ENCODE assay signal across 14 mouse cellular contexts in the genomic region with DNA sequence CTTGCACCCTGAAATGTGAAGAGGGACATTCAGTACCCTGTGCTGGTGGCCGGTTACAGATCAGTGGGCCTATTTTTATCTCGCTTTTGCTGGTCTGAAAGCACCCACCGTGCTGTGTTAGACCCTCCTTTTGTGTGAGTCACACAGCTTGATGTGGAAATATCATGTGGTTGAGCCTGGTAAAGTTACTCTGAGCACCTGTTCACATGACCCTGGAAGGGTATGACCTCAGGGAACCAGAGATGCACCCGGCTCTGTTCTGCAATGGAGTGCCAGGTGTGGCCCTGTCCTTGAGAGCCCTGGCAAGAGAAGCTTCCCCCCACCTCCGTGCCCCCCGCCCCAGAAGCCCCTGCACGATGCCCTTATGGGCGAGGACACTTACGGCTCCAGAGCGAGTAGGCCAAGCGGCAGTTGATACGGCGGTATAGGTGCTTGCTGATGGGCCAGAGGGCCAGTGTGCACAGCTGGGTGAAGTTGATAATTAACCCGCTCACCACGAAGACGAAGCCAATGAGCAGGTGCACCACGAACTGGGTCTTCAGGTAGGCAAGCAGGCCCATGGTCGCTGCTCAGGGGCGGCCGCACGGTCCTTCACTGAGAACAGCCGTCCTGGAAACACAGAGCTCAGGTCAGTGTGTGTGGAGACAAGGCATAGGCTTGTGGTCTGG. TPM values are rescaled to one million over a fixed set of nuclear protein-coding genes. Genes with fewer than 3 reads are reported as not detected.
DNase-seq lines count a peak whose midpoint lies in the region; ATAC-seq and TF ChIP-seq lines count a peak whose summit lies in the region.
"Had no signal": no experiment of that assay in that cellular context is flagged by ENCODE, and none has a peak within 500 bp of the region (broad histone marks: within the 10 kb centered on the region; RNA-seq: fewer than 3 reads in every experiment).

No protein-coding gene starts in this region.

- WGBS in kidney, embryonic 14.5 days = 77% methylated on average over 22 of the region's 22 CpGs
- WGBS in kidney, embryonic 15.5 days = 82% methylated on average over 22 of the region's 22 CpGs
- WGBS in liver, postnatal 0 days (ENCODE audit: insufficient replicate concordance) = 66% methylated on average over 22 of the region's 22 CpGs
- WGBS in heart, embryonic 11.5 days (ENCODE audit: insufficient replicate concordance) = 90% methylated on average over 22 of the region's 22 CpGs

- H3K36me3 ChIP-seq in kidney, embryonic 14.5 days (ENCODE audit: control insufficient read depth, insufficient read depth, low read length) = peaks cover 47% of the 10 kb centered on the region
- peaks cover 54% of the 10 kb centered on the region for H3K36me3 ChIP-seq in kidney, embryonic 15.5 days
- H3K36me3 ChIP-seq in liver, postnatal 0 days (replicated peaks; ENCODE audit: insufficient read depth, low read length) = peaks cover 30% of the 10 kb centered on the region
- H3K36me3 ChIP-seq in heart, embryonic 11.5 days (ENCODE audit: control insufficient read depth, insufficient read depth, low read length) = peaks cover 12% of the 10 kb centered on the region

- H3K9me3 ChIP-seq in kidney, embryonic 14.5 days (ENCODE audit: control insufficient read depth, low read length) = no peaks in the 10 kb centered on the region
- H3K9me3 ChIP-seq in kidney, embryonic 15.5 days (replicated peaks) = no peaks in the 10 kb centered on the region
- H3K9me3 ChIP-seq in liver, postnatal 0 days (ENCODE audit: low read length) = no peaks in the 10 kb centered on the region
- H3K9me3 ChIP-seq in heart, embryonic 11.5 days (replicated peaks; ENCODE audit: control insufficient read depth, low read length) = no peaks in the 10 kb centered on the region

- no peak for ATAC-seq in kidney, embryonic 14.5 days (ENCODE audit: low FRiP score, low TSS enrichment)
- ATAC-seq in kidney, embryonic 15.5 days (replicated peaks; ENCODE audit: low FRiP score) = peak; percentile 55
- ATAC-seq in liver, postnatal 0 days = peak; percentile 53
- ATAC-seq in heart, embryonic 11.5 days (replicated peaks; ENCODE audit: insufficient number of reproducible peaks, low FRiP score, low TSS enrichment) = no peak
- ATAC-seq: forebrain, postnatal 0 days had no signal

- TF ChIP-seq CTCF in liver, postnatal 0 days (IDR thresholded peaks at IDR 0.05; ENCODE audit: low read depth) = no peak

- TF ChIP-seq EP300 in liver, postnatal 0 days (IDR thresholded peaks at IDR 0.05; ENCODE audit: low read depth) = no peak

- peak; percentile 60 for DNase-seq in kidney, adult 11 months
- peak; percentile 44 for DNase-seq in 416B (ENCODE audit: low read depth)
- DNase-seq in liver, postnatal 0 days = no peak
- DNase-seq in adrenal gland, postnatal 25 days = no peak
- no peak for DNase-seq in right cerebral cortex, postnatal 14 days
- DNase-seq: cerebellum, adult 8-10 months; forebrain, postnatal 0 days; gastrocnemius, postnatal 36 days; thymus, postnatal 14 days had no signal

- H3K27ac ChIP-seq in kidney, embryonic 14.5 days (ENCODE audit: low read depth, low read length) = no peak overlapping the region
- peak overlapping the region; percentile 57 for H3K27ac ChIP-seq in kidney, embryonic 15.5 days
- no peak overlapping the region for H3K27ac ChIP-seq in liver, postnatal 0 days (ENCODE audit: low read depth)
- H3K27ac ChIP-seq in heart, embryonic 11.5 days (ENCODE audit: low read depth, low read length) = no peak overlapping the region
- H3K27ac ChIP-seq: macrophage had no signal

- no peak overlapping the region for H3K4me3 ChIP-seq in kidney, embryonic 14.5 days (ENCODE audit: low read length)
- no peak overlapping the region for H3K4me3 ChIP-seq in kidney, embryonic 15.5 days (replicated peaks)
- no peak overlapping the region for H3K4me3 ChIP-seq in liver, postnatal 0 days (ENCODE audit: low read depth, low read length)
- no peak overlapping the region for H3K4me3 ChIP-seq in heart, embryonic 11.5 days (ENCODE audit: low read depth, low read length)
- H3K4me3 ChIP-seq: erythroblast, embryonic 14.5 days had no signal

- no peak overlapping the region for H3K4me2 ChIP-seq in kidney, embryonic 14.5 days (replicated peaks; ENCODE audit: low read depth, low read length)
- H3K4me2 ChIP-seq in kidney, embryonic 15.5 days = no peak overlapping the region
- no peak overlapping the region for H3K4me2 ChIP-seq in liver, postnatal 0 days (ENCODE audit: low read depth, low read length)
- no peak overlapping the region for H3K4me2 ChIP-seq in heart, embryonic 11.5 days

- no peak overlapping the region for H3K9ac ChIP-seq in kidney, embryonic 14.5 days (ENCODE audit: low read depth, low read length)
- no peak overlapping the region for H3K9ac ChIP-seq in kidney, embryonic 15.5 days
- H3K9ac ChIP-seq in liver, postnatal 0 days (replicated peaks) = no peak overlapping the region
- H3K9ac ChIP-seq in heart, embryonic 11.5 days (ENCODE audit: low read depth, low read length) = no peak overlapping the region
- H3K9ac ChIP-seq: forebrain, postnatal 0 days had no signal

- H3K27me3 ChIP-seq in kidney, embryonic 14.5 days (ENCODE audit: control insufficient read depth, insufficient read depth, low read length) = no peaks in the 10 kb centered on the region
- H3K27me3 ChIP-seq in kidney, embryonic 15.5 days = no peaks in the 10 kb centered on the region
- H3K27me3 ChIP-seq in liver, postnatal 0 days (ENCODE audit: insufficient read depth, low read length) = no peaks in the 10 kb centered on the region
- no peaks in the 10 kb centered on the region for H3K27me3 ChIP-seq in heart, embryonic 11.5 days (ENCODE audit: control insufficient read depth, insufficient read depth, low read length)

- H3K4me1 ChIP-seq in kidney, embryonic 14.5 days (ENCODE audit: control insufficient read depth, insufficient read depth, low read length) = peaks cover 4% of the 10 kb centered on the region
- peaks cover 20% of the 10 kb centered on the region for H3K4me1 ChIP-seq in kidney, embryonic 15.5 days
- H3K4me1 ChIP-seq in liver, postnatal 0 days (ENCODE audit: insufficient read depth) = no peaks in the 10 kb centered on the region
- H3K4me1 ChIP-seq in heart, embryonic 11.5 days (ENCODE audit: control insufficient read depth, insufficient read depth, low read length) = no peaks in the 10 kb centered on the region

RNA-seq across cellular contexts. Expression of a gene that starts 43.2 kb away (rescaled TPM):
- polyA plus RNA-seq in kidney, embryonic 14.5 days (2014; fragmentation: Nextera tagmentation; extraction: Ambion mirVana) = 16.3 and 22.2 TPM in 2 replicates
- 12.5 and 12.7 TPM in 2 replicates for polyA plus RNA-seq in kidney, embryonic 15.5 days (2015; fragmentation: Nextera tagmentation; extraction: Ambion mirVana)
- polyA plus RNA-seq in liver, postnatal 0 days (2015; fragmentation: Nextera tagmentation; extraction: Ambion mirVana) = 13.9 and 14.7 TPM in 2 replicates
- total RNA-seq in adrenal gland, postnatal 25 days (2021) = 53.0 and 56.6 TPM in 2 replicates
- polyA plus RNA-seq in heart, embryonic 11.5 days (2014; fragmentation: Nextera tagmentation; extraction: Ambion mirVana) = 7.6 and 16.4 TPM in 2 replicates

Comparison
In these comparisons a context has a peak if more than half of its experiments do, and no peak if none do; other contexts are left out.
1. ATAC-seq: peak in kidney, embryonic 15.5 days (single experiment) and liver, postnatal 0 days (single experiment); none in kidney, embryonic 14.5 days (single experiment) and heart, embryonic 11.5 days (single experiment).
2. DNase-seq: peak in kidney, adult 11 months (single experiment) and 416B (single experiment); none in liver, postnatal 0 days (single experiment), adrenal gland, postnatal 25 days (single experiment) and right cerebral cortex, postnatal 14 days (single experiment).